Mouse (Mus musculus) T-cell, adult 2 months (primary cell): ENCODE data around the gene Naa20.

Source experiments
- DNase-seq: peaks from one replicate; pipeline ENCODE4 v3.0.0; 2022; ENCODE audit warnings: low spot score

The Naa20 gene

GRCm38 (mm10) chr2:145901861-145902260 is at the start of gene Naa20:
TSS of gene Naa20 (plus strand) at chr2:145902099.
- DNase-seq: no peak

GRCm38 (mm10) chr2:145855831-145856230 is 46.1 kb upstream of the Naa20 start:
- no peak for DNase-seq

- DNase-seq: no peak
These were observed 44.0 kb upstream of the Naa20 start for GRCm38 (mm10) chr2:145857864-145858263.

GRCm38 (mm10) chr2:145859442-145859931 is 42.4 kb upstream of the Naa20 start:
- no peak for DNase-seq

- DNase-seq: no peak
These were observed 41.7 kb upstream of the Naa20 start for GRCm38 (mm10) chr2:145859932-145860801.

GRCm38 (mm10) chr2:145861193-145862123 is 40.4 kb upstream of the Naa20 start:
- no peak for DNase-seq

GRCm38 (mm10) chr2:145862206-145862817 is 39.6 kb upstream of the Naa20 start:
- DNase-seq: no peak

- no peak for DNase-seq
These were observed 36.6 kb upstream of the Naa20 start for GRCm38 (mm10) chr2:145865344-145865743.

- no peak for DNase-seq
These were observed 35.7 kb upstream of the Naa20 start for GRCm38 (mm10) chr2:145866238-145866637.

- DNase-seq: no peak
These were observed 35.0 kb upstream of the Naa20 start for GRCm38 (mm10) chr2:145866695-145867449.

GRCm38 (mm10) chr2:145871308-145871707 is 30.6 kb upstream of the Naa20 start:
- no peak for DNase-seq

- no peak for DNase-seq
These were observed 29.8 kb upstream of the Naa20 start for GRCm38 (mm10) chr2:145872099-145872498.

GRCm38 (mm10) chr2:145873953-145874352 is 27.9 kb upstream of the Naa20 start:
- no peak for DNase-seq

GRCm38 (mm10) chr2:145874879-145875482 is 26.9 kb upstream of the Naa20 start:
- no peak for DNase-seq

GRCm38 (mm10) chr2:145877191-145877590 is 24.7 kb upstream of the Naa20 start:
- DNase-seq: no peak

- DNase-seq: no peak
These were observed 20.8 kb upstream of the Naa20 start for GRCm38 (mm10) chr2:145880887-145881747.

GRCm38 (mm10) chr2:145881932-145882331 is 20.0 kb upstream of the Naa20 start:
- DNase-seq: no peak

- DNase-seq: no peak
These were observed 19.5 kb upstream of the Naa20 start for GRCm38 (mm10) chr2:145882398-145882797.

- DNase-seq: no peak
These were observed 17.6 kb upstream of the Naa20 start for GRCm38 (mm10) chr2:145884036-145884912.
